Mouse (Mus musculus) lung, embryonic 14.5 days (tissue): ENCODE data around the gene Coro2a. TPM values are rescaled to one million over a fixed set of nuclear protein-coding genes. Genes with fewer than 3 reads are reported as not detected.

Source experiments
- ATAC-seq: fragments of 200-750 bp; cut with Nextera tagmentation; 2 replicates; pipeline ENCODE4 v1.8.0; 2017; ENCODE audit warnings: mild to moderate bottlenecking, moderate TSS enrichment, moderate library complexity; ENCODE audit not compliant: insufficient read depth
- DNase-seq: peaks from one replicate; pipeline ENCODE4 v3.0.0-alpha.2; 2015
- H3K27ac ChIP-seq: fragments of 300-500 bp; sonication (generic); 2 replicates; pipeline ENCODE4 v1.5.1; 2014; ENCODE audit warnings: low read depth, mild to moderate bottlenecking, moderate library complexity
- H3K27me3 ChIP-seq: fragments of 300-500 bp; sonication (generic); 2 replicates; pipeline ENCODE4 v1.6.1; 2014; ENCODE audit warnings: low read length, control low read depth; ENCODE audit not compliant: insufficient read depth
- H3K36me3 ChIP-seq: fragments of 300-500 bp; sonication (generic); 2 replicates; pipeline ENCODE4 v1.6.1; 2014; ENCODE audit warnings: control low read depth; ENCODE audit not compliant: insufficient read depth
- H3K4me1 ChIP-seq: fragments of 300-500 bp; sonication (generic); 2 replicates; pipeline ENCODE4 v1.6.1; 2014; ENCODE audit warnings: antibody characterized with exemption, control low read depth; ENCODE audit not compliant: insufficient read depth
- H3K4me2 ChIP-seq: fragments of 300-500 bp; sonication (generic); 2 replicates; pipeline ENCODE4 v1.6.1; 2014; ENCODE audit warnings: mild to moderate bottlenecking
- H3K4me3 ChIP-seq: fragments of 300-500 bp; sonication (generic); 2 replicates; pipeline ENCODE4 v1.5.1; 2014; ENCODE audit warnings: low read depth, low read length
- H3K9ac ChIP-seq: fragments of 300-500 bp; sonication (generic); 2 replicates; pipeline ENCODE4 v1.6.1; 2014
- H3K9me3 ChIP-seq: fragments of 300-500 bp; sonication (generic); 2 replicates; pipeline ENCODE4 v1.6.1; 2016; ENCODE audit warnings: low read depth, low read length, control low read depth
- CTCF ChIP-seq: IDR thresholded peaks from 2 replicates; pipeline ENCODE4 v1.5.1; 2016; ENCODE audit warnings: antibody characterized with exemption, low read depth
- WGBS: fragments of 180-500 bp; shearing (Covaris S2); extraction: QIAGEN DNeasy Blood & Tissue Kit; methylation state at CpG from one replicate; pipeline ENCODE4 v1.1.7; 2014; 5-methylcytosine and 5-hydroxymethylcytosine counted together
- polyA plus RNA-seq: library from polyadenylated mRNA; unstranded; fragments of >200 nt; fragmentation: Nextera tagmentation; extraction: Ambion mirVana; gene quantifications from 2 replicates; pipeline ENCODE4 v1.2.1, GENCODE M21; 2014

Gene Coro2a
- polyA plus RNA-seq, 1 experiment from 2014 or later = 3.3 TPM

GRCm38 (mm10) chr4:46535840-46536361 is 66.1 kb downstream of the Coro2a start, which contains the start of gene Trim14:
TSS of gene Trim14 (minus strand) at chr4:46536141.
- Histone ChIP-seq H3K4me1 (peaks cover 4% of the 10 kb centered on the region; the same call in 1 of the 2 replicates), H3K27ac (no peak within 1 kb of the TSS), H3K9me3 (no peaks in the 10 kb centered on the region), H3K27me3 (peaks cover 55% of the 10 kb centered on the region), H3K4me2 (peak within 1 kb of the TSS; percentile 73), H3K4me3 (peak within 1 kb of the TSS; percentile 43), H3K9ac (peak within 1 kb of the TSS; percentile 40), H3K36me3 (no peaks in the 10 kb centered on the region)
- under 1% methylated on average over 46 of the region's 46 CpGs for WGBS
- ATAC-seq = peak; percentile 73
- DNase-seq = peak; percentile 60
- peak; percentile 41 for TF ChIP-seq CTCF

DNA sequence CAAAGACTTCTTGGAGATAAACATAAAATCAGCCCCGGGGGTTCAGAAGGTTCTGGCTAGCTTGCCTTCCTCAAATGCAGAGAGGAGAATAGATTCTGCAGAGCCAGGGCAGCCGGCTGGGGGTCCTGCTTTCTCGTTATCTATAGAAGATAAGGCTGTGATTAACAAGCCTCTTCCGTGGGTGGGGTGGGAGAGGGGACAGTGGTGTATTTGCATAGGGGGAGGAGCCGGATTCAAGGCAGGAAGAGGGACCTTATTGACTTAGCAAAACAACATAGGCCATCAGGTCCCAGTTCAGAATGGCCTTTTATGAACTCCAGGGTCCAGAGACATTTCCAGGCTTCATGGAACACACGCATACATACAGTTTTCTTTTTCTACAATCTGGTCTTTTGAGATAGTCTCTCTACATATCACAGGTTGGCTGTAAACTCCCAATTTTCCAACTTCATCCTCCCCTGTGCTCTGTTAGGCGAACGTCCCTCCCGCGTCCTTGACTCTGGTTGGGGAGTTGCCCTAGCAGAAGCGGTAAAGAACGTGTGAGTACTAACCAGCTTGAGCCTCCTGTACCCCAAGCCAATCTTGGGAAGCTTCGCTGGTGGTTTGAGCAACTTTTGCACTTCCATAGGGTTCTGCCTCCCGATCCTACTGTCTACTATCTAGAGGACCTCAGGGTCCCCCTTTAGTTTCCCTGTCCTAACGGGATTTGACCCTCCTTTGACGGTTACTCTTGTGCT is 66.7 kb downstream of the Coro2a start:
- Histone ChIP-seq H3K9me3 (no peaks in the 10 kb centered on the region), H3K4me1 (peaks cover 4% of the 10 kb centered on the region; the same call in 1 of the 2 replicates), H3K27me3 (peaks cover 55% of the 10 kb centered on the region), H3K9ac (peak overlapping the region; percentile 40), H3K4me3 (peak overlapping the region; percentile 43), H3K36me3 (no peaks in the 10 kb centered on the region), H3K4me2 (peak overlapping the region; percentile 73), H3K27ac (no peak overlapping the region)
- 4% methylated on average over 16 of the region's 16 CpGs for WGBS
- TF ChIP-seq CTCF = no peak
- ATAC-seq = no peak
- no peak for DNase-seq

DNA sequence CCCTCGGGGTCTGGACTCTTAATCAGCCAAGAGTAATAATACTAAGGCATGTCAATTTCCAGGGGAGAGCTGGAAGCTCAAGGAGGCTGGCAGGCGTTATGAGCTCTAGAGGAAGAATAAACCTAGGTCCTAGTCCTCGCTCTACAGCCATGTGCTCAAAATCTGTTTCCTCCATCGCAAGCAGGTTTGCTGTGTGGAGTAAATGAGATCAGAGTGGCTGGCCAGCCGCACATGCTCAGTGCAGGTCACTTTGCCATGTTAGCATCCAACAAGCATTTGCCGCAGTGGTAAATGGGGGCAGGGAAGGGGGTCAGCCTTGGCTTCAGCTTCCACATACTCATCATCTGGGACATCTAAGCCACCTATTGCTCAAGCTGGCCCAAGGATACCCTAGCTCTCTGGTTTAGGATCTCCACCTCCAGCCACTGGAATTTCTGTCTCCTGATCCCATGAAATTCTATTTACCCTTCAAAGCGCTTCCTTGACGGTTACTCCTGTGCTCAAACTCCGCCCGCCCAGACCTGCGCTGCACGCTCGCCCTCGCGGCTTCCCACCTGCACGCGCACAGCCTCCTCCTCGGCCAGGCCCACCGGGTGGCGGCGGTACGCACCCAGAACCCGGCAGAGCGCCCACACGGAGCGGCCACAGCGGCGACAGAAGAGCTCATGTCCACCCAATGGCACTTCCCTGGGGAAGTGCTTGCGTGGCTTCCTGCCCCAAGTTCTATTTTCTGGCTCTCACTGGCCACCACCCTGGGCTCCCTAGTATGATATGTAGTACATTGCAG is 67.9 kb downstream of the Coro2a start:
- Histone ChIP-seq H3K27me3 (peaks cover 55% of the 10 kb centered on the region), H3K4me2 (peak overlapping the region; percentile 52), H3K9me3 (no peaks in the 10 kb centered on the region), H3K4me3 (peak overlapping the region; percentile 22), H3K36me3 (no peaks in the 10 kb centered on the region), H3K9ac (peak overlapping the region; percentile 26), H3K27ac (no peak overlapping the region), H3K4me1 (peaks cover 4% of the 10 kb centered on the region; the same call in 1 of the 2 replicates)
- 11% methylated on average over 29 of the region's 29 CpGs for WGBS
- no peak for ATAC-seq
- no peak for TF ChIP-seq CTCF
- DNase-seq = peak; percentile 12

DNA sequence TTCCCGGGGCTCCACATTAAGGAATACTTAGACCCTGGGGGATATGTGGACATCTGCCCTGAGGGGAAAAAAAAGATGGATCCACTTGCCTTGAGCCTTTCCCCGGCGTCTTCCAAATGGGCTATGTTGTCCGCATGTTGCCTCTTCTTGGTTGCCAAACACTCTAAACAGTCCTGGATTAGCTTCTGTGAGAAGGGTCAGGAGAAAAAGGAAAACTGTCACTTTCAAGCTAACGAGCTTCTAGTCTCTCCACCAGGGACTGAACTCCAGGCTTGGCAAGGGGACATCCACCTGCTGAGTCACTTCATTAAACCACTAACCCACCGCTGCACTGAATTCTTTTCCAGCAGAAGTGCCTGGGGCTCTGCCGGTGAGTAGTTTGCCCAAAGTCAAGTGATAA is 69.1 kb downstream of the Coro2a start:
- ATAC-seq = no peak
- no peak overlapping the region for H3K4me2 ChIP-seq
- no peaks in the 10 kb centered on the region for H3K36me3 ChIP-seq
- H3K4me3 ChIP-seq = no peak overlapping the region
- H3K27ac ChIP-seq = no peak overlapping the region
- H3K4me1 ChIP-seq = peaks cover 4% of the 10 kb centered on the region; the same call in 1 of the 2 replicates
- DNase-seq = no peak
- no peak overlapping the region for H3K9ac ChIP-seq
- 73% methylated on average over 7 of the region's 7 CpGs for WGBS
- H3K27me3 ChIP-seq = peaks cover 50% of the 10 kb centered on the region
- no peaks in the 10 kb centered on the region for H3K9me3 ChIP-seq
- TF ChIP-seq CTCF = no peak

- no peak for TF ChIP-seq CTCF
- ATAC-seq (no peak), DNase-seq (no peak)
- Histone ChIP-seq H3K4me3 (no peak overlapping the region), H3K4me2 (no peak overlapping the region), H3K27me3 (peaks cover 46% of the 10 kb centered on the region), H3K9me3 (no peaks in the 10 kb centered on the region), H3K27ac (no peak overlapping the region), H3K9ac (no peak overlapping the region), H3K4me1 (peaks cover 4% of the 10 kb centered on the region; the same call in 1 of the 2 replicates), H3K36me3 (no peaks in the 10 kb centered on the region)
- WGBS = 74% methylated on average over 2 of the region's 2 CpGs
Observed at GRCm38 (mm10) chr4:46532511-46532910, 69.5 kb downstream of the Coro2a start.

- DNase-seq = no peak
- H3K27me3 ChIP-seq = peaks cover 22% of the 10 kb centered on the region
- no peaks in the 10 kb centered on the region for H3K36me3 ChIP-seq
- no peak for TF ChIP-seq CTCF
- no peak overlapping the region for H3K4me3 ChIP-seq
- H3K4me2 ChIP-seq = no peak overlapping the region
- ATAC-seq = no peak
- H3K9ac ChIP-seq = no peak overlapping the region
- no peak overlapping the region for H3K27ac ChIP-seq
- no peaks in the 10 kb centered on the region for H3K9me3 ChIP-seq
- H3K4me1 ChIP-seq = peaks cover 4% of the 10 kb centered on the region; the same call in 1 of the 2 replicates
- WGBS = 49% methylated on average over 7 of the region's 7 CpGs
Observed at GRCm38 (mm10) chr4:46529722-46530121, 72.3 kb downstream of the Coro2a start.

- H3K27me3 ChIP-seq = 0 out of 2 replicates have a peak, but pooled peaks cover 2% of the 10 kb centered on the region
- no peaks in the 10 kb centered on the region for H3K4me1 ChIP-seq
- peak overlapping the region; percentile 42; the same call in 1 of the 2 replicates for H3K9ac ChIP-seq
- H3K4me3 ChIP-seq = peak overlapping the region; percentile 31
- no peak overlapping the region for H3K27ac ChIP-seq
- H3K36me3 ChIP-seq = no peaks in the 10 kb centered on the region
- TF ChIP-seq CTCF = no peak
- DNase-seq (peak; percentile 24), ATAC-seq (peak; percentile 91)
- H3K4me2 ChIP-seq = peak overlapping the region; percentile 74
- H3K9me3 ChIP-seq = no peaks in the 10 kb centered on the region
- 0% methylated on average over 7 of the region's 7 CpGs for WGBS
Observed at GRCm38 (mm10) chr4:46527558-46527926, 74.5 kb downstream of the Coro2a start.
